Mouse (Mus musculus): ENCODE results near the gene Mall.

The Mall gene

DNA sequence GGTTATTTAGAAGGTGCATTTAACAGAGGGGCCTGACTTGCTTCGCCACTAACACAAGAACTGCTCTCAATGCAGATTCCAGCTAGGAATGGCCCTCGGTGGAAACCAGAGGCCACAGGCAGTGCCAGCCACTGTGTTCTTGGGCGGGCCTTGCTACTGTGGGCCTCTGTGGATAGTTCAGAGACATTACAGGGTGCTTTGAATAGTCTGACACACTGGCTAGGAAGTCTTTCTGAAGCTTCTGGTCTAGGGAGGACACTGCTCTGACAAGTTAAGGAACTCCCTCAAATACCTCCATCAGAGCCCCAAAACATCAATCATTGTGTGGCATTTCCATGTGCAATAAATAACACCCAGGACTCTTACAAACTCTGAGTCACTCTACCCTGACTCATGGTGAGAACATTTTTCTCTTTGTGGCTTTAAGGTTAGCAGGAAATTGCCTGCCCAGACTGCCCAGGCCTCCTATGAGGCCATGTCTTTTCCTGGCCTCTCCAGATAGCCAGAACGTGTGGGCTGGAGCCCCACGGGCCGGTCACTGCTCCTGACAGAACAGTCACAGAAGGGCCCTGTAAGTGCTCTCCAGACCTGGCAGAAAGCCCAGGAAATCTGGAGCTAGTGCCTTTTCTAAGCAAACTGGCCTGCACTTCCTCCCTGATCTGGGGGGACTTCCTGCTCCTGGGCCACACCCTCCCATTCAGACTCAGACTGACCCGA, 7.4 kb downstream of the Mall start:
- TF ChIP-seq CTCF (conservative IDR thresholded peaks at IDR 0.05; ENCODE audit: low read length) = no peak
- TF ChIP-seq NANOG (IDR thresholded peaks at IDR 0.05; ENCODE audit: borderline replicate concordance, low read length) = no peak
- no peak for TF ChIP-seq POU5F1 (IDR thresholded peaks at IDR 0.05; ENCODE audit: borderline replicate concordance, low read length)

GRCm38 (mm10) chr2:127718839-127719468, 10.8 kb downstream of the Mall start:
- Histone ChIP-seq H3K9me3 (ENCODE audit: low read length) (no peaks in the 10 kb centered on the region), H3K27me3 (ENCODE audit: insufficient read depth, low read length) (no peaks in the 10 kb centered on the region), H3K36me3 (ENCODE audit: insufficient read depth, low read length) (no peaks in the 10 kb centered on the region), H3K4me1 (replicated peaks; ENCODE audit: low read depth, low read length) (peaks cover 42% of the 10 kb centered on the region), H3K4me3 (replicated peaks; ENCODE audit: low read length) (no peak overlapping the region)
- TF ChIP-seq POU5F1 (IDR thresholded peaks at IDR 0.05; ENCODE audit: borderline replicate concordance, low read length) = no peak
- no peak for TF ChIP-seq CTCF (conservative IDR thresholded peaks at IDR 0.05; ENCODE audit: low read length)
- no peak for TF ChIP-seq NANOG (IDR thresholded peaks at IDR 0.05; ENCODE audit: borderline replicate concordance, low read length)

More for the DNA sequence above, 7.4 kb downstream of the Mall start:
- no peaks in the 10 kb centered on the region for H3K36me3 ChIP-seq (ENCODE audit: insufficient read depth, low read length)
- H3K27me3 ChIP-seq (ENCODE audit: insufficient read depth, low read length) = peaks cover 17% of the 10 kb centered on the region
- H3K4me3 ChIP-seq (replicated peaks; ENCODE audit: low read length) = no peak overlapping the region
- H3K4me1 ChIP-seq (replicated peaks; ENCODE audit: low read depth, low read length) = peaks cover 33% of the 10 kb centered on the region
- no peaks in the 10 kb centered on the region for H3K9me3 ChIP-seq (ENCODE audit: low read length)

DNA sequence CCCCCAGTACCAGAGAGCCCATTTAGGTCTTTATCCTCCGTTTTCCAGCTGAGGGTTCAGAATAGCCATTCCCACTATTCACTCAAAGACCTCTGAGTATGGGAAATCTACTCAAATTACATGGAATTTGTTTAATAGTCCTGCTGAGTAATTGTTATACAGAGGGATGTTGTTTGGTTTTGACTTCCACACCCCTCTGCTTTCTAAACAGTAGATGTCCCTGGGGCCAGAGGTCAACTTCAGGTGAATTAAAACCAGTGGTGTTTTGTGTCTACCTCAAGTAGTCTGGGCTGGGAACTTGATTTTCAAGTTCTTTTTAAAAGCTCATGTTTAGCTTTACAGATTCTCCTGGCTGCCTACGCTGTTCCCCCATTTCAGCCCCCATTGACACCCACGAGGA, 15.0 kb downstream of the Mall start:
- H3K36me3 ChIP-seq (ENCODE audit: insufficient read depth, low read length) = no peaks in the 10 kb centered on the region
- no peak overlapping the region for H3K4me3 ChIP-seq (replicated peaks; ENCODE audit: low read length)
- peaks cover 41% of the 10 kb centered on the region for H3K4me1 ChIP-seq (replicated peaks; ENCODE audit: low read depth, low read length)
- peak; percentile 55; the same call in 1 of the 2 replicates for TF ChIP-seq NANOG (IDR thresholded peaks at IDR 0.05; ENCODE audit: borderline replicate concordance, low read length)
- TF ChIP-seq POU5F1 (IDR thresholded peaks at IDR 0.05; ENCODE audit: borderline replicate concordance, low read length) = no peak
- no peak for TF ChIP-seq CTCF (conservative IDR thresholded peaks at IDR 0.05; ENCODE audit: low read length)
- H3K27me3 ChIP-seq (ENCODE audit: insufficient read depth, low read length) = peaks cover 26% of the 10 kb centered on the region
- H3K9me3 ChIP-seq (ENCODE audit: low read length) = no peaks in the 10 kb centered on the region

DNA sequence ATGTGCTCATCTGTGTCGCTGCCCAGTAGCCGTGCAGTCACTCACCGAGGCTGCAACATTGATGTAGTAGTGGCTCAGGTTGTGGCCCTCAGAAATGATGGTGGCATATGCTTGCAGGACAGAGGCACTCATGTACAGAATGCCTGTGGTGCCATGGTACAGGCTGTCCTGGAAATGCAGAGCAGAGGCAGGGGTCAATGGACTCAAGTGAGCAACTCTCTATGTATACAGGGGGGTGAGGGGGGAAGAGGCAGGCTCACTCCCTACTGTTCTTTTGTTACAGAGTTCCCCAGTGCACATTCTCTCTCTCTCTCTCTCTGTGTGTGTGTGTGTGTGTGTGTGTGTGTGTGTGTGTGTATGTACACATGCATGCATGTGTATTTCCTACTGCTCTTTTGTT, 20.9 kb downstream of the Mall start:
- TF ChIP-seq CTCF (conservative IDR thresholded peaks at IDR 0.05; ENCODE audit: low read length) = no peak
- TF ChIP-seq NANOG (IDR thresholded peaks at IDR 0.05; ENCODE audit: borderline replicate concordance, low read length) = no peak
- TF ChIP-seq POU5F1 (IDR thresholded peaks at IDR 0.05; ENCODE audit: borderline replicate concordance, low read length) = no peak
- Histone ChIP-seq H3K4me3 (replicated peaks; ENCODE audit: low read length) (no peak overlapping the region), H3K36me3 (ENCODE audit: insufficient read depth, low read length) (no peaks in the 10 kb centered on the region), H3K9me3 (ENCODE audit: low read length) (no peaks in the 10 kb centered on the region), H3K27me3 (ENCODE audit: insufficient read depth, low read length) (peaks cover 32% of the 10 kb centered on the region), H3K4me1 (replicated peaks; ENCODE audit: low read depth, low read length) (peaks cover 29% of the 10 kb centered on the region)

GRCm38 (mm10) chr2:127708060-127708459, 21.7 kb downstream of the Mall start:
- Histone ChIP-seq H3K9me3 (ENCODE audit: low read length) (no peaks in the 10 kb centered on the region), H3K27me3 (ENCODE audit: insufficient read depth, low read length) (peaks cover 30% of the 10 kb centered on the region), H3K4me1 (replicated peaks; ENCODE audit: low read depth, low read length) (peaks cover 24% of the 10 kb centered on the region), H3K4me3 (replicated peaks; ENCODE audit: low read length) (no peak overlapping the region), H3K36me3 (ENCODE audit: insufficient read depth, low read length) (no peaks in the 10 kb centered on the region)
- TF ChIP-seq POU5F1 (IDR thresholded peaks at IDR 0.05; ENCODE audit: borderline replicate concordance, low read length) = no peak

GRCm38 (mm10) chr2:127705267-127705666, 24.5 kb downstream of the Mall start:
- TF ChIP-seq CTCF (conservative IDR thresholded peaks at IDR 0.05; ENCODE audit: low read length) = no peak
- TF ChIP-seq NANOG (IDR thresholded peaks at IDR 0.05; ENCODE audit: borderline replicate concordance, low read length) = no peak
- TF ChIP-seq POU5F1 (IDR thresholded peaks at IDR 0.05; ENCODE audit: borderline replicate concordance, low read length) = no peak
- Histone ChIP-seq H3K36me3 (ENCODE audit: insufficient read depth, low read length) (no peaks in the 10 kb centered on the region), H3K4me1 (replicated peaks; ENCODE audit: low read depth, low read length) (peaks cover 18% of the 10 kb centered on the region), H3K9me3 (ENCODE audit: low read length) (no peaks in the 10 kb centered on the region), H3K27me3 (ENCODE audit: insufficient read depth, low read length) (peaks cover 11% of the 10 kb centered on the region), H3K4me3 (replicated peaks; ENCODE audit: low read length) (no peak overlapping the region)

DNA sequence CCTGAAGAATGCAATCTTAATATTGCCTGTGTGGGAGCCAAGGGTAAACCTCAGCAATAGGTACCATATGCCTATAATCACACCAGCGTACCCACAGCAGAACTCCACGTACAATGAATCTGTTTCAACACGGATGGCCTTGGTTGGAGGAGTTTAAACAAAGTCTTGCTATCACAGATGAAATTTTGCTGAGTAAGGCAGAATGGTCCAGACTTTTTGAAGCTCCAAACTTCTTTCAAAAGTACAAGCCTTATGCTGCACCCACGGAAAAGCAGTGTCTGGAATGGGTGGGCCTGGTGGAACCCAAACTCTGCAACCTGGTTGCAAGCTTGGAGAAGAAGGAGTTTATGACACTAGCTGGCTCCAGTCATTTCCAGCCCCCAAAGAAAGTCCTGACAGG, 40.5 kb downstream of the Mall start:
- peaks cover 17% of the 10 kb centered on the region for H3K27me3 ChIP-seq (ENCODE audit: insufficient read depth, low read length)
- TF ChIP-seq POU5F1 (IDR thresholded peaks at IDR 0.05; ENCODE audit: borderline replicate concordance, low read length) = no peak
- TF ChIP-seq NANOG (IDR thresholded peaks at IDR 0.05; ENCODE audit: borderline replicate concordance, low read length) = no peak
- TF ChIP-seq CTCF (conservative IDR thresholded peaks at IDR 0.05; ENCODE audit: low read length) = no peak

GRCm38 (mm10) chr2:127683687-127684331, 45.9 kb downstream of the Mall start:
- H3K9me3 ChIP-seq (ENCODE audit: low read length) = no peaks in the 10 kb centered on the region
- no peaks in the 10 kb centered on the region for H3K36me3 ChIP-seq (ENCODE audit: insufficient read depth, low read length)
- H3K27me3 ChIP-seq (ENCODE audit: insufficient read depth, low read length) = peaks cover 27% of the 10 kb centered on the region
- TF ChIP-seq NANOG (IDR thresholded peaks at IDR 0.05; ENCODE audit: borderline replicate concordance, low read length) (no peak), POU5F1 (IDR thresholded peaks at IDR 0.05; ENCODE audit: borderline replicate concordance, low read length) (no peak), CTCF (conservative IDR thresholded peaks at IDR 0.05; ENCODE audit: low read length) (peak; percentile 91)
- peaks cover 8% of the 10 kb centered on the region for H3K4me1 ChIP-seq (replicated peaks; ENCODE audit: low read depth, low read length)
- no peak overlapping the region for H3K4me3 ChIP-seq (replicated peaks; ENCODE audit: low read length)

More for the DNA sequence above, 40.5 kb downstream of the Mall start:
- no peak overlapping the region for H3K4me3 ChIP-seq (replicated peaks; ENCODE audit: low read length)
- H3K9me3 ChIP-seq (ENCODE audit: low read length) = no peaks in the 10 kb centered on the region
- H3K36me3 ChIP-seq (ENCODE audit: insufficient read depth, low read length) = no peaks in the 10 kb centered on the region
- peaks cover 2% of the 10 kb centered on the region; the same call in 1 of the 2 replicates for H3K4me1 ChIP-seq (replicated peaks; ENCODE audit: low read depth, low read length)
